Mouse (Mus musculus) kidney, embryonic 14.5 days (tissue): Measurements from ENCODE around the gene Slc22a15. TPM values are rescaled to one million over a fixed set of nuclear protein-coding genes. Genes with fewer than 3 reads are reported as not detected.

Experiments
- polyA plus RNA-seq: library from polyadenylated mRNA; unstranded; fragments of >200 nt; fragmentation: Nextera tagmentation; extraction: Ambion mirVana; gene quantifications from 2 replicates; pipeline ENCODE4 v1.2.1, GENCODE M21; 2014

Slc22a15 gene
- polyA plus RNA-seq, 1 experiment from 2014 or later = 4.3 TPM

Other genes starting within 250 kb of the Slc22a15 start
- gene Mab21l3, start 75.5 kb downstream of the Slc22a15 start, polyA plus RNA-seq = 0.41 and 0.77 TPM in 2 replicates
- gene Nhlh2, start 85.6 kb upstream of the Slc22a15 start, polyA plus RNA-seq = not detected in 2 replicates
- gene Casq2, start 162.0 kb upstream of the Slc22a15 start, polyA plus RNA-seq = 0.47 and 0.50 TPM in 2 replicates